In the genomic region with DNA sequence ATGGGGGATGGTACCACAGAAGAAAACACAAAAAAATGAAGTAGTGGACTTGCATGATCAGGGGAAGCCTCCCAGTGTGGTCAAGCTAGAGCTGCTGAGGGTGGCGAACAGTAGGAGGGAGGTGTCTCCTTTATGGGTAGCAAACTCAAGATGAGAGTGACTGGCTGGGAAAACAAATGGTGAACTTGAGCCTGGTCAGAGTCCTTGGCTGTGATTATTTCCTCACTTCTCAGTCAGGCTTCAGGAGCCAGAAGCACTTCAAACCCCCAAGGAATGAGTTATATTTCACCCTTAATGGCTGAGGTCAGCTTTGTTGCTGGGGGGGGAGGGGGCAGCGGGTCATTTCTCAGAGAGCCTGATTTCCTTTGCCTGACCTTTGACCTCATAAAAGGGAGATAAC, we compare ENCODE assay signal across 15 mouse cellular contexts.
A peak's percentile ranks its signal among the peaks of the same experiment; 100 is the strongest.
DNase-seq lines count a peak whose midpoint lies in the region; ATAC-seq lines count a peak whose summit lies in the region.
"Had no signal": no experiment of that assay in that cellular context is flagged by ENCODE, and none has a peak within 500 bp of the region (broad histone marks: within the 10 kb centered on the region; RNA-seq: fewer than 3 reads in every experiment).

No protein-coding gene starts in this region.

- WGBS in kidney, embryonic 16.5 days: 4% methylated on average over 2 of the region's 2 CpGs
- 74% methylated on average over 2 of the region's 2 CpGs for WGBS in midbrain, embryonic 13.5 days
- 73% methylated on average over 2 of the region's 2 CpGs for WGBS in midbrain, embryonic 15.5 days

- ATAC-seq in kidney, embryonic 16.5 days (ENCODE audit: low FRiP score, low TSS enrichment): peak; percentile 65
- 0 out of 2 replicates have a peak, but pooled peaks have one; percentile 52 for ATAC-seq in midbrain, embryonic 13.5 days
- ATAC-seq in midbrain, embryonic 15.5 days (replicated peaks): no peak
- ATAC-seq in CD4-positive, CD25-positive, alpha-beta regulatory T cell, adult 4 months: no peak

- no peaks in the 10 kb centered on the region for H3K9me3 ChIP-seq in kidney, embryonic 16.5 days (ENCODE audit: low read length)
- no peaks in the 10 kb centered on the region for H3K9me3 ChIP-seq in midbrain, embryonic 13.5 days
- no peaks in the 10 kb centered on the region for H3K9me3 ChIP-seq in midbrain, embryonic 15.5 days
- H3K9me3 ChIP-seq: embryonic facial prominence, embryonic 13.5 days; liver, embryonic 13.5 days; stomach, embryonic 15.5 days had no signal

- H3K9ac ChIP-seq in kidney, embryonic 16.5 days (replicated peaks; ENCODE audit: low read length): no peak overlapping the region
- H3K9ac ChIP-seq in midbrain, embryonic 13.5 days (replicated peaks): no peak overlapping the region
- H3K9ac ChIP-seq in midbrain, embryonic 15.5 days: no peak overlapping the region
- H3K9ac ChIP-seq: embryonic facial prominence, embryonic 13.5 days; liver, embryonic 13.5 days; stomach, embryonic 15.5 days had no signal

- no peaks in the 10 kb centered on the region for H3K36me3 ChIP-seq in kidney, embryonic 16.5 days (ENCODE audit: insufficient read depth, low read length)
- no peaks in the 10 kb centered on the region for H3K36me3 ChIP-seq in midbrain, embryonic 13.5 days
- no peaks in the 10 kb centered on the region for H3K36me3 ChIP-seq in midbrain, embryonic 15.5 days (replicated peaks)
- H3K36me3 ChIP-seq: embryonic facial prominence, embryonic 13.5 days; liver, embryonic 13.5 days; stomach, embryonic 15.5 days had no signal

- H3K4me1 ChIP-seq in kidney, embryonic 16.5 days (ENCODE audit: insufficient read depth, low read length): peaks cover 15% of the 10 kb centered on the region
- H3K4me1 ChIP-seq in midbrain, embryonic 13.5 days (replicated peaks): peaks cover 15% of the 10 kb centered on the region
- H3K4me1 ChIP-seq in midbrain, embryonic 15.5 days: peaks cover 16% of the 10 kb centered on the region
- H3K4me1 ChIP-seq: liver, embryonic 13.5 days; stomach, embryonic 15.5 days had no signal

- H3K27me3 ChIP-seq in kidney, embryonic 16.5 days (ENCODE audit: insufficient read depth, low read length): no peaks in the 10 kb centered on the region
- H3K27me3 ChIP-seq in midbrain, embryonic 13.5 days: no peaks in the 10 kb centered on the region
- H3K27me3 ChIP-seq in midbrain, embryonic 15.5 days (replicated peaks): no peaks in the 10 kb centered on the region
- H3K27me3 ChIP-seq: embryonic facial prominence, embryonic 13.5 days; liver, embryonic 13.5 days; stomach, embryonic 15.5 days had no signal

- H3K27ac ChIP-seq in kidney, embryonic 16.5 days (ENCODE audit: low read length): no peak overlapping the region
- peak overlapping the region; percentile 20; the same call in 1 of the 2 replicates for H3K27ac ChIP-seq in midbrain, embryonic 13.5 days
- H3K27ac ChIP-seq in midbrain, embryonic 15.5 days: no peak overlapping the region
- H3K27ac ChIP-seq: embryonic facial prominence, embryonic 13.5 days; heart, adult 2 months; hindbrain, postnatal 0 days; liver, embryonic 13.5 days; stomach, embryonic 15.5 days had no signal

- no peak overlapping the region for H3K4me3 ChIP-seq in kidney, embryonic 16.5 days (ENCODE audit: low read length)
- H3K4me3 ChIP-seq in midbrain, embryonic 13.5 days (replicated peaks): no peak overlapping the region
- no peak overlapping the region for H3K4me3 ChIP-seq in midbrain, embryonic 15.5 days
- H3K4me3 ChIP-seq: embryonic facial prominence, embryonic 13.5 days; heart, adult 2 months; liver, embryonic 13.5 days; stomach, embryonic 15.5 days had no signal

- no peak overlapping the region for H3K4me2 ChIP-seq in kidney, embryonic 16.5 days (replicated peaks; ENCODE audit: low read depth, low read length)
- H3K4me2 ChIP-seq in midbrain, embryonic 13.5 days (replicated peaks): no peak overlapping the region
- no peak overlapping the region for H3K4me2 ChIP-seq in midbrain, embryonic 15.5 days
- H3K4me2 ChIP-seq: embryonic facial prominence, embryonic 13.5 days; liver, embryonic 13.5 days; stomach, embryonic 15.5 days had no signal

- peak; percentile 11 for DNase-seq in adrenal gland, postnatal 14 days
- DNase-seq in adrenal gland, adult 8-10 months: no peak
- no peak for DNase-seq in kidney, adult 8-10 months
- peak; percentile 4 for DNase-seq in yolk sac, embryonic 10.5 days (ENCODE audit: low spot score)
- DNase-seq: heart, adult 2 months; liver, embryonic 13.5 days; spleen, adult 18-20 months; thymus, postnatal 14 days had no signal

Comparison
In these comparisons a context has a peak if more than half of its experiments do, and no peak if none do; other contexts are left out.
1. DNase-seq: peak in adrenal gland, postnatal 14 days (single experiment) and yolk sac, embryonic 10.5 days (single experiment); none in adrenal gland, adult 8-10 months (single experiment) and kidney, adult 8-10 months (0 of 2).
2. ATAC-seq: peak in kidney, embryonic 16.5 days (single experiment) and midbrain, embryonic 13.5 days (single experiment); none in midbrain, embryonic 15.5 days (single experiment) and CD4-positive, CD25-positive, alpha-beta regulatory T cell, adult 4 months (single experiment).